Mouse (Mus musculus) midbrain, embryonic 10.5 days (tissue): ENCODE results near the gene Vmn1r33. TPM values are rescaled to one million over a fixed set of nuclear protein-coding genes. Genes with fewer than 3 reads are reported as not detected.
"Not testable (repeated sequence)": the region's sequence is repeated elsewhere in the genome, so short reads cannot be mapped to it uniquely, and the experiment has no call there.

Source experiments
- DNase-seq: peaks from one replicate; pipeline ENCODE4 v3.0.0-alpha.2; 2017; ENCODE audit warnings: low spot score
- H3K27ac ChIP-seq: fragments of 300-500 bp; sonication (generic); replicated peaks from 2 replicates; pipeline ENCODE4 v1.5.1; 2016; ENCODE audit warnings: mild to moderate bottlenecking
- H3K27me3 ChIP-seq: fragments of 300-500 bp; sonication (generic); 2 replicates; pipeline ENCODE4 v1.6.1; 2016; ENCODE audit warnings: low read depth, mild to moderate bottlenecking; ENCODE audit not compliant: poor library complexity, severe bottlenecking
- H3K36me3 ChIP-seq: fragments of 300-500 bp; sonication (generic); 2 replicates; pipeline ENCODE4 v1.6.1; 2016; ENCODE audit warnings: mild to moderate bottlenecking, moderate library complexity
- H3K4me1 ChIP-seq: fragments of 300-500 bp; sonication (generic); 2 replicates; pipeline ENCODE4 v1.6.1; 2016
- H3K4me3 ChIP-seq: fragments of 300-500 bp; sonication (generic); 2 replicates; pipeline ENCODE4 v1.5.1; 2016; ENCODE audit warnings: mild to moderate bottlenecking, moderate library complexity
- H3K9me3 ChIP-seq: fragments of 300-500 bp; sonication (generic); replicated peaks from 2 replicates; pipeline ENCODE4 v1.6.1; 2016; ENCODE audit warnings: mild to moderate bottlenecking
- whole genome bisulfite sequencing: fragments of 180-500 bp; shearing (Covaris S2); methylation state at CpG from one replicate; pipeline ENCODE4 v1.1.7; 2016; 5-methylcytosine and 5-hydroxymethylcytosine counted together
- polyA plus RNA-seq: library from polyadenylated mRNA; unstranded; fragments of >200 nt; fragmentation: Nextera tagmentation; extraction: Ambion mirVana; gene quantifications from 2 replicates; pipeline ENCODE4 v1.2.1, GENCODE M21; 2016

The Vmn1r33 gene
- polyA plus RNA-seq = not detected in 2 replicates

GRCm38 (mm10) chr6:66618182-66618581 lies at the start of gene Vmn1r33:
Gene Vmn1r33, minus strand, starts transcription at chr6:66618282.
- not testable (repeated sequence) for H3K4me1 ChIP-seq, H3K36me3 ChIP-seq, H3K4me3 ChIP-seq, H3K9me3 ChIP-seq, DNase-seq, H3K27me3 ChIP-seq, H3K27ac ChIP-seq

- DNase-seq = no peak
- H3K27ac ChIP-seq = no peak within 1 kb of the TSS
- H3K4me1 ChIP-seq = no peaks in the 10 kb centered on the region
- H3K27me3 ChIP-seq = no peaks in the 10 kb centered on the region
- no peaks in the 10 kb centered on the region for H3K9me3 ChIP-seq
- WGBS = 89% methylated on average over 1 of the region's 1 CpGs
- H3K36me3 ChIP-seq = no peaks in the 10 kb centered on the region
- H3K4me3 ChIP-seq = no peak within 1 kb of the TSS
These were observed 25.7 kb upstream of the Vmn1r33 start, which contains the start of gene Vmn1r34 for GRCm38 (mm10) chr6:66643779-66644178. Gene Vmn1r34, minus strand, starts transcription at chr6:66643879.

- no peak overlapping the region for H3K4me3 ChIP-seq
- no peak for DNase-seq
These were observed 22.3 kb downstream of the Vmn1r33 start for GRCm38 (mm10) chr6:66595804-66596203.

More at GRCm38 (mm10) chr6:66595804-66596203, 22.3 kb downstream of the Vmn1r33 start:
- Histone ChIP-seq H3K4me1 (no peaks in the 10 kb centered on the region), H3K36me3 (no peaks in the 10 kb centered on the region), H3K9me3 (no peaks in the 10 kb centered on the region; the same call in 1 of the 2 replicates), H3K27me3 (no peaks in the 10 kb centered on the region), H3K27ac (no peak overlapping the region)

Other genes starting within 250 kb of the Vmn1r33 start
- 139 and 158 TPM in 2 replicates for gene Mad2l1, start 82.9 kb downstream of the Vmn1r33 start, polyA plus RNA-seq
- gene Vmn1r32, start 58.2 kb downstream of the Vmn1r33 start, polyA plus RNA-seq = 0.05 and 0.15 TPM in 2 replicates
- gene Vmn1r34, start 25.6 kb upstream of the Vmn1r33 start, polyA plus RNA-seq = not detected in 2 replicates
- gene Vmn1r35, start 67.6 kb upstream of the Vmn1r33 start, polyA plus RNA-seq = not detected in 2 replicates
- gene Vmn1r36, start 100.9 kb upstream of the Vmn1r33 start, polyA plus RNA-seq = not detected in 2 replicates
- not detected in 2 replicates for gene Vmn1r37, start 111.1 kb upstream of the Vmn1r33 start, polyA plus RNA-seq
- gene Vmn1r38, start 164.3 kb upstream of the Vmn1r33 start, polyA plus RNA-seq = not detected in 2 replicates
- gene Vmn1r39, start 192.3 kb upstream of the Vmn1r33 start, polyA plus RNA-seq = not detected in 2 replicates